Comparison of ENCODE assay signal across 8 mouse cellular contexts in genomic region chrX:13047631-13048345, GRCm38 (mm10). TPM values are rescaled to one million over a fixed set of nuclear protein-coding genes. Genes with fewer than 3 reads are reported as not detected.
DNase-seq lines count a peak whose midpoint lies in the region; ATAC-seq and TF ChIP-seq lines count a peak whose summit lies in the region.

No protein-coding gene starts in this region.

- peak; percentile 36 to 40 for DNase-seq in left cerebral cortex, adult 18-20 months (ENCODE audit: low spot score in 2 of 2)
- DNase-seq in left cerebral cortex, postnatal 4 days = no peak
- peak; percentile 49 to 87 for DNase-seq in left cerebral cortex, postnatal 14 days (ENCODE audit: low spot score in 2 of 2)
- DNase-seq in midbrain, embryonic 11.5 days (ENCODE audit: low spot score, missing footprints) = peak; percentile 87
- peak; percentile 19 for DNase-seq in stomach, postnatal 0 days (ENCODE audit: low spot score)
- no peak for DNase-seq in urinary bladder, postnatal 10 days (ENCODE audit: low spot score)

- no peak overlapping the region for H3K4me3 ChIP-seq in forebrain, embryonic 13.5 days
- no peak overlapping the region for H3K4me3 ChIP-seq in hindbrain, embryonic 15.5 days
- no peak overlapping the region for H3K4me3 ChIP-seq in midbrain, embryonic 11.5 days (ENCODE audit: low read depth, low read length)
- H3K4me3 ChIP-seq in stomach, postnatal 0 days (ENCODE audit: low read depth, low read length) = peak overlapping the region; percentile 6; the same call in 1 of the 2 replicates

- no peaks in the 10 kb centered on the region for H3K9me3 ChIP-seq in forebrain, embryonic 13.5 days (replicated peaks)
- H3K9me3 ChIP-seq in hindbrain, embryonic 15.5 days = no peaks in the 10 kb centered on the region
- H3K9me3 ChIP-seq in midbrain, embryonic 11.5 days (ENCODE audit: control insufficient read depth, low read length) = no peaks in the 10 kb centered on the region
- H3K9me3 ChIP-seq in stomach, postnatal 0 days (ENCODE audit: control insufficient read depth, low read length) = no peaks in the 10 kb centered on the region

- ATAC-seq in forebrain, embryonic 13.5 days = peak; percentile 65
- ATAC-seq in hindbrain, embryonic 15.5 days (ENCODE audit: low FRiP score, low read depth) = peak; percentile 76
- ATAC-seq in midbrain, embryonic 11.5 days (ENCODE audit: low FRiP score) = peak; percentile 73
- ATAC-seq in stomach, postnatal 0 days (ENCODE audit: low FRiP score, low TSS enrichment) = peak; percentile 49; the same call in 1 of the 2 replicates

- peaks cover 7% of the 10 kb centered on the region; the same call in 1 of the 2 replicates for H3K4me1 ChIP-seq in forebrain, embryonic 13.5 days
- H3K4me1 ChIP-seq in hindbrain, embryonic 15.5 days (replicated peaks) = no peaks in the 10 kb centered on the region
- H3K4me1 ChIP-seq in midbrain, embryonic 11.5 days (ENCODE audit: control insufficient read depth, insufficient read depth, low read length) = no peaks in the 10 kb centered on the region
- H3K4me1 ChIP-seq in stomach, postnatal 0 days (replicated peaks; ENCODE audit: control insufficient read depth, insufficient read depth) = no peaks in the 10 kb centered on the region

- no peak for TF ChIP-seq CTCF in stomach, postnatal 0 days (IDR thresholded peaks at IDR 0.05; ENCODE audit: low read depth)

- H3K36me3 ChIP-seq in forebrain, embryonic 13.5 days (ENCODE audit: poor library complexity, severe bottlenecking) = no peaks in the 10 kb centered on the region
- no peaks in the 10 kb centered on the region for H3K36me3 ChIP-seq in hindbrain, embryonic 15.5 days
- no peaks in the 10 kb centered on the region for H3K36me3 ChIP-seq in midbrain, embryonic 11.5 days (ENCODE audit: control insufficient read depth, insufficient read depth, low read length)
- H3K36me3 ChIP-seq in stomach, postnatal 0 days (ENCODE audit: control insufficient read depth, insufficient read depth, low read length) = no peaks in the 10 kb centered on the region

- peak overlapping the region; percentile 40 for H3K9ac ChIP-seq in forebrain, embryonic 13.5 days
- no peak overlapping the region for H3K9ac ChIP-seq in hindbrain, embryonic 15.5 days
- H3K9ac ChIP-seq in midbrain, embryonic 11.5 days (ENCODE audit: low read length) = peak overlapping the region; percentile 49
- peak overlapping the region; percentile 41; the same call in 1 of the 2 replicates for H3K9ac ChIP-seq in stomach, postnatal 0 days (ENCODE audit: low read length)

- peak overlapping the region; percentile 51 for H3K4me2 ChIP-seq in forebrain, embryonic 13.5 days
- H3K4me2 ChIP-seq in hindbrain, embryonic 15.5 days = peak overlapping the region; percentile 49
- H3K4me2 ChIP-seq in midbrain, embryonic 11.5 days = peak overlapping the region; percentile 39
- H3K4me2 ChIP-seq in stomach, postnatal 0 days (replicated peaks; ENCODE audit: low read depth) = peak overlapping the region; percentile 42

- no peaks in the 10 kb centered on the region for H3K27me3 ChIP-seq in forebrain, embryonic 13.5 days
- H3K27me3 ChIP-seq in hindbrain, embryonic 15.5 days = no peaks in the 10 kb centered on the region
- H3K27me3 ChIP-seq in midbrain, embryonic 11.5 days (ENCODE audit: control insufficient read depth, insufficient read depth, low read length) = peaks cover 2% of the 10 kb centered on the region; the same call in 1 of the 2 replicates
- no peaks in the 10 kb centered on the region for H3K27me3 ChIP-seq in stomach, postnatal 0 days (ENCODE audit: control insufficient read depth, insufficient read depth, low read length)

- peak overlapping the region; percentile 44 for H3K27ac ChIP-seq in forebrain, embryonic 13.5 days
- H3K27ac ChIP-seq in hindbrain, embryonic 15.5 days (replicated peaks) = peak overlapping the region; percentile 62
- peak overlapping the region; percentile 32; the same call in 1 of the 2 replicates for H3K27ac ChIP-seq in midbrain, embryonic 11.5 days (ENCODE audit: low read depth, low read length)
- H3K27ac ChIP-seq in stomach, postnatal 0 days (replicated peaks) = peak overlapping the region; percentile 40; the same call in 1 of the 2 replicates

- WGBS in forebrain, embryonic 13.5 days = 15% methylated on average over 14 of the region's 14 CpGs
- WGBS in hindbrain, embryonic 15.5 days = 25% methylated on average over 14 of the region's 14 CpGs
- WGBS in midbrain, embryonic 11.5 days = 11% methylated on average over 14 of the region's 14 CpGs
- 16% methylated on average over 14 of the region's 14 CpGs for WGBS in stomach, postnatal 0 days

- TF ChIP-seq EP300 in stomach, postnatal 0 days (optimal IDR thresholded peaks at IDR 0.05) = no peak

- intact Hi-C loops in left cerebral cortex, postnatal 4 days (cut with DNase I) = no loop called here
- intact Hi-C loops in left cerebral cortex, postnatal 14 days (cut with DNase I) = no loop called here

RNA-seq across cellular contexts. Expression of gene Usp9x, which starts 23.5 kb away (rescaled TPM):
- total RNA-seq in left cerebral cortex, adult 18-20 months (2021) = 100 to 1,000 TPM; 233 to 252 TPM
- 100 to 1,000 TPM; 266 to 275 TPM for total RNA-seq in left cerebral cortex, postnatal 4 days (2021)
- polyA plus RNA-seq in forebrain, embryonic 13.5 days (2015; fragmentation: Nextera tagmentation; extraction: Ambion mirVana) = 36.6 and 43.5 TPM in 2 replicates
- polyA plus RNA-seq in hindbrain, embryonic 15.5 days (2015; fragmentation: Nextera tagmentation; extraction: Ambion mirVana) = 31.1 and 35.5 TPM in 2 replicates
- 100 to 1,000 TPM; 268 to 281 TPM for total RNA-seq in left cerebral cortex, postnatal 14 days (2021)
- 58.2 and 72.7 TPM in 2 replicates for polyA plus RNA-seq in midbrain, embryonic 11.5 days (2014; fragmentation: Nextera tagmentation; extraction: Ambion mirVana)
- polyA plus RNA-seq in stomach, postnatal 0 days (2015; fragmentation: Nextera tagmentation; extraction: Ambion mirVana) = 10.0 and 11.5 TPM in 2 replicates

Comparison
In these comparisons a context has a peak if more than half of its experiments do, and no peak if none do; other contexts are left out.
1. DNase-seq: peak in left cerebral cortex, adult 18-20 months (2 of 2), left cerebral cortex, postnatal 14 days (2 of 2), midbrain, embryonic 11.5 days (single experiment) and stomach, postnatal 0 days (single experiment); none in left cerebral cortex, postnatal 4 days (single experiment) and urinary bladder, postnatal 10 days (single experiment).
2. Peak in every context shown above with its lines, with median percentiles within 50 percentile points of each other: ATAC-seq, H3K27ac ChIP-seq and H3K4me2 ChIP-seq.